Mouse (Mus musculus) erythroblast, embryonic 14.5 days (primary cell): Measurements from ENCODE around the gene Glycam1.

ENCODE experiments used
- GATA1 ChIP-seq: IDR thresholded peaks from 2 replicates; pipeline ENCODE4 v1.6.1; 2012; ENCODE audit warnings: low read length, inconsistent platforms, mixed read lengths
- TAL1 ChIP-seq: IDR thresholded peaks from 3 replicates; pipeline ENCODE4 v1.6.1; 2012; ENCODE audit warnings: low read length, inconsistent platforms, mixed read lengths

DNA sequence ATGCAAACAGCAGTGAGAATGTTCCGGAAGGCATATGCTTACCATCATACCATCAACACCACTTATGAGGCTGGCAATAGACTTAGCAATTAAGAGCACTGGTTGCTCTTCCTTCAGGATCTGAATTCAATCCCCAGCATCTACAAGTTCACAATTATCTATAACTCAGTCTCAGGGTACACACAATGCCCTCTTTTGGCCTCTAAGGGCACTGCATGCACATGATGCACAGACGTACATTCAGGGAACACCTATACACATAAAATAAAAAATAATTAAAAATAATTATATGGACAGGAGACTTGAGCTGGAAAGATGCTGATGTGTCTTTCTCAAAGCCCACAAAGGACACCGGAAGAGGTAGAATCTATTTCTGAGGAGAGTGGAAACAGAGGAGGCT, 16.9 kb downstream of the Glycam1 start:
- TF ChIP-seq GATA1 (no peak), TAL1 (no peak)
